Mouse (Mus musculus) megakaryocyte, embryonic 14.5 days (primary cell): ENCODE measurements around the gene Wdr75.

Experiments
- FLI1 ChIP-seq: IDR thresholded peaks from 2 replicates; pipeline ENCODE4 v1.6.1; 2012; ENCODE audit warnings: low read length, inconsistent platforms, mixed read lengths
- GATA1 ChIP-seq: IDR thresholded peaks from 3 replicates; pipeline ENCODE4 v1.6.1; 2012; ENCODE audit warnings: mixed read lengths, low read length, inconsistent platforms, borderline replicate concordance

DNA sequence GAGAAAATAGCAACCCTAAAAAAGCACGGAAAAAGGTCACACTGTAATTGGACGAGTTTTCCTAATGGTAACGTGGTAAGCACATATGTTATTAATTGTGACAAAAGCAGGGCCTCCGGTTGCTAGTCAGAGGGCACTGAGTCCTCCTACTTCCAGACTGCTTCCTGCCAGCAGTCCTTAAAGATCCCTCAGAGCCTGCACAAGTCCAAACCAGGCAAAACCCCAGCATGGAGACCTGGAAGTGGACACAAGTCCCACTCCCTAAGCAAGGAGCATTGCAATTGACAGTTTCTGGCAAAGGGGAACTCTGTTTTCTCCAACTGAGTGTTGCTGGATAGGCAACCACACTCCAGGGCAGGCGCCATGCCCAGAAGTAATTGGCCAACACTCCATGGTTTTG lies 27.4 kb upstream of the Wdr75 start:
- TF ChIP-seq GATA1 (no peak), FLI1 (no peak)
